Mouse (Mus musculus) gastrocnemius, adult 8-10 months (tissue): ENCODE results near the gene Hsd17b11. TPM values are rescaled to one million over a fixed set of nuclear protein-coding genes. Genes with fewer than 3 reads are reported as not detected.

Experiments
- DNase-seq, 2 experiments: peaks; one replicate each; pipeline ENCODE4 v3.0.0; 2022; ENCODE audit warnings: low spot score in 2 of 2
- total RNA-seq, 4 experiments: library from RNA; stranded (reverse); gene quantifications; 2 replicates each; pipeline ENCODE4 v1.2.4; 2022

Hsd17b11 gene
- 1 to 10 TPM; 4.8 to 8.4 (median 7.0) TPM for total RNA-seq

DNA sequence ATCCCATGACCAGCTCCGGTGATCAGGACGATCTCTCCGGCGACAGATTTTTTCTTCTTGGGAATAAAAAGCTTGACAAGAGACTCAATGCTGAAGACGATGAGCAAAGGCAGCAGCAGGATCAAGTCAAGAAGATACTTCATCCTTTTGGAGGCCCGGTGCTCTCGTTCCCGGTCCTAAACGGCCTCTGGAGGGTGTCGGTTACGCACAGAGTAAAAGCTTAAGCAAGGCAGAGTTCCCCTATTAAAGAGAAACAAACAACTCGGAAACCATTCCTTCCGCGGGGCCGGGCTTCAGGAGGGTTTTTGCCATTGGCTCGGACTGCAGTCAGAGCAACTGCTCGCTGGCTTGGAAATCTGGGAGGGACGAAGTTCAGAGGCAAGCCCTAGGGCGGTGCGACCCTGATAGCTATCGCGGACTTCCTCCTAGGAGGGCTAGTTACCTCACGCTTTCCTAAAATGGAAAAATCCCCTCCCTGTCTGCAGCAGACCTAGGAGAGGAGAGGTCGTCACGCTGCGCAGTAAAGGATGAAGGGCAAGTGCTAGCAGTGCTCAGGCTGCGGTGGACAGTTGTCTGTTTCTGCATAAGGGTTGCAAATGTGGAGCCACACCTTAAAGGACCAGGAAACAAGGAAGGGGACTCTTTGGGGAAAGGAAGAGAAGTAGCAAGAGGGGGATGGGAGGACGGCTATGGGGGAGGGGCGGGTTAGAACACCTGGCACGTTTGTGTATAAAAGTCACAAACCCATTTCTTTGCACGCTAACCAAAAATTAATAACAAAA, at the start of gene Hsd17b11:
TSS of gene Hsd17b11 (minus strand) at position 323 of the 782 bp plus-strand sequence.
- peak; percentile 71 for DNase-seq

DNA sequence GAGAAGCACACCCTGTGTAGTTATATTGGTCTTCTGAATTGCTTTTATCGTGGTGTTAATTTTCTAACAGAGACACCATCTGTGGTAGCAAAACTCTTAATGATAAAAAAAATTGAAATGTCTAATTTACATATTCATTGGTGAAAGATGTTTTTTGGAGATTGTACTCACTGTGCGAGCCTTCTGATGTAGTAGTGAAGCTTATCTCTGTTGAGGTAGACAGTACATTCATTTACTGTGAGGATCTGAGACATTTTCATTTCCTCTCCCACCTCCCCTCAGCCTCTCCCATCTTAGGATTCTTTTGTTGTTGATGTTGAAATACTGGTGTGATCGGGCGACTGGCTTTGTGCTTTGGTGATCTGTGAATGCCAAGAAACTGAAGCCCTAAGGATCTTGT, 49.3 kb upstream of the Hsd17b11 start:
- no peak for DNase-seq

GRCm38 (mm10) chr5:104068751-104069150, 47.0 kb upstream of the Hsd17b11 start:
- DNase-seq: no peak

DNA sequence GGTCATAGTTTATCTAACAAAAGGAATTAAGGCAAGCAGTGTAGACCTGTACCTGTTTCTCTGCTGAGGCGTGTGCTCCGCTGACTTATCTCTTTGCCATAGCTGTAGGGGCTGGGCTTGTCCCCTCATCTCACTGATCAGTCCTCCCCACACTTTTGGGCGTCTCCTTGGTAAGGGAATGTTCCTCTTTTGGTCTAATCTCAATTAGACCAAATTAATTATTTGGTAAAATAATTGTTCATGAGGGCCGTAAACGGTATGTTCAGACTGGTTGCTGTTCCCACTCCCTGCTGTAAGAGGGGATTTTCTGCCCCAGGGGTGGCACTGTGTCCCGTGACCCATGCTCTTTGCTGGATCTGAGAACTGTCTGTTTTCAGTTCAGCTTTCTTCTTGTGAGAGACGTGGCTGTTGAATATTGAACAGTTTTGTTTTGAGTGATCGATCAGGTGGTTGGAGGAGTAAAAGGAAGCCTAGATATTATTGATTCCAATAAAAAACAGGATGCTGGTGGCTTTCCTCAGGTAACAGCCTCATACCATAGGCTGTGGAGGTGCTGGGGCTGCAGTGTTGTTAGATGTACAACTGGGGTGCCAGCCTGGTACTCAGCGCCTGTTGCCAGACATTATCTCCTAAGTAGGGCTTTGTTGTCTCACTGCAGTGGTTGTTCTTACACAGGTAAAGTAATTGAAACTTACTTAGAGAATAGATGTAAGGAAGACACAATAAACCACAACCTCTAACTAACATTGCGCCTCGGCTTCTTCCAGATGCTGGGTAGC, 41.2 kb upstream of the Hsd17b11 start:
- no peak for DNase-seq

- DNase-seq: peak in 1 of 2 experiments; percentile 36
Observed at GRCm38 (mm10) chr5:104061936-104062772, 40.4 kb upstream of the Hsd17b11 start.

DNA sequence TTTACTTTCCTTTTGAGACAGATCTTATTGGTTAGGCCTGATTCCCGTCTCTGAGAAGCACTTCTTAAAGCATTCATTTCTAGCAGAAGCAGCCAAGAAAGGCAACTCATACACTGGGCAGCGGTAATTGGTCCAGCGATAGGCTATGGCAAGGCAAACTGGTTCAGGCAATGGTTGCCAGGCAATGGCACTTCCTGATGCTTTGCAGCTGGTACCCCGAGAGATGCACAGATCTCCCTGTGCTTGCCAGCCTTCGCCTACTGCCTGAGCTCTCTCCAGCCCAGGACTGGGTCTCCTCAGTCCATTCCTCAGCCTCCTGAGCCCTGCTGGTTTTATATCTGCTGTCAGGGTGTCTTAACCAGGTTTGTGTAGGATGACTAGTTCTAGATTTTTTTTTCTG, 38.7 kb upstream of the Hsd17b11 start:
- no peak for DNase-seq

DNA sequence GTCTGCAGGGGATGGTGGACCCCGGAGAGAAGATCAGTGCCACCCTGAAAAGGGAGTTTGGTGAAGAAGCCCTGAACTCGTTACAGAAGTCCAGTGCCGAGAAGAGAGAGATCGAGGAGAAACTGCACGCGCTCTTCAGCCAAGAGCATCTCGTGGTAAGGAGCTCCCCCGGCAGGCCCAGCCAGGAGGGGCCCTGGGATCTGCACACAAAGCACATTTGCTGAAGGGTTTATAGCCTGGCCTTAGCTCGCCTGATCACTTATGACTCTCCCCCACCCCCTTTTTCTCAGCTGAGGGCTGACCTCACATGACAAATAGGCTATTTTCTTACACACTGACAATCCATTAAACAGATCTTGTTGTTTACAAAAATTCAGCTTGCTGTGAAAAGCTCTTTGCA, 37.9 kb upstream of the Hsd17b11 start:
- no peak for DNase-seq

DNA sequence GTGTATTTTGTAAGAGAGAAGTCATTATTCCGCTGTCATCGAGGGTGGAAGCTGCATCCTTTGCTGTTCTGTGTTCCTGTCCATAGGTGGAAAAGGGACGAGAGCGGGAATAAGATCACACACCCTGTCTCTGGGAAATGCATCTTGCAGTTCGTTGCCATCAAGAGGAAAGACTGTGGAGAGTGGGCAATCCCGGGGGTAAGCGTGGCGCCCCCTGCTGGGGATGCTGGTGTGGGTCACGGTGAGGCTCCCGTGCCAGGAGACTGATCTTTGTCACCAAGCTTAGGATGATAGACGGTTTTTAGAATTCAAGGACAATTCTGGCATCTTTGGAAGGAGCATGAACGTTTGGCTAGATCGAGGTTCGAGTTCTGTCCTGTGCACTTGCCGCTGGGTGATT, 36.3 kb upstream of the Hsd17b11 start:
- DNase-seq: peak; percentile 40 to 47

DNA sequence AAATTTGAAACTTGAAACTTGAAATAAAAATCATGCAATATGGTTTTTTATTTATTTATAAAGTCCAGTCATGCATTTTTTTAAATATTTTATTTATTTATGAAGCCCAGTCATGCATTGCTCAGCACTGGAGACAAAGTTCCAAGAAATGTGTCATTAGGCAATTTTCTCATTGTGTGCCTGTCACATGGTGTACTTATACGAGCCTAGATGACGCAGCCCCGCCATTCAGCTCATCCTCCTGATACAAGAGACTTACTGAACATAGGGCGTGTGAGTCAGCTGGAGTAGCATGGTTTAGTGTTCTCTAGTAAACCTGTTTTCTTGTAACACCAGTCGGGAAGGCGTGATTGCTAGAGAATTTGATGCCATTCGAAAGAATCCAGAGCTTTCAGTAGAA, 34.6 kb upstream of the Hsd17b11 start:
- DNase-seq: no peak

- DNase-seq: no peak
Observed at GRCm38 (mm10) chr5:104055816-104056215, 34.1 kb upstream of the Hsd17b11 start.

GRCm38 (mm10) chr5:104054938-104055337, 33.2 kb upstream of the Hsd17b11 start:
- no peak for DNase-seq

DNA sequence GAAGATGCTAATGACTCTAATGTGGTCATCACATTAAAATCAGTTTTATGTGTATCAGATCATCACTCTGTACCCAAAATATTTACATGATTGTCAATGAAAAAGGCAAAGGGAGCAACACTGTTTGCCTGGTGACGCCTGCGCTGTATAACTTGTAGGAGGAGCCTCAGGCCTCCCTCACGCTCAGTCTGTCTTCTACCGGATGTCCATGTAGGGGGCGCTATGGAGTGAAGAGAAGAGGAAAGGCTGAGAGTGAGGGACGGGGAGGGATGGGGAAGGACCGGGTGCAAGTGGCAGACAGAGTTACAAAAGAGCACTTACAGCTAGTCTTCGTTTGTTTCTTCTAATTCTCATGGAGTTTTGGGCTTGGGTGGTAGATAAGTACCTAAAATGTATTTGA, 31.2 kb upstream of the Hsd17b11 start:
- DNase-seq: no peak

GRCm38 (mm10) chr5:104048139-104048538, 26.4 kb upstream of the Hsd17b11 start:
- DNase-seq: no peak

DNA sequence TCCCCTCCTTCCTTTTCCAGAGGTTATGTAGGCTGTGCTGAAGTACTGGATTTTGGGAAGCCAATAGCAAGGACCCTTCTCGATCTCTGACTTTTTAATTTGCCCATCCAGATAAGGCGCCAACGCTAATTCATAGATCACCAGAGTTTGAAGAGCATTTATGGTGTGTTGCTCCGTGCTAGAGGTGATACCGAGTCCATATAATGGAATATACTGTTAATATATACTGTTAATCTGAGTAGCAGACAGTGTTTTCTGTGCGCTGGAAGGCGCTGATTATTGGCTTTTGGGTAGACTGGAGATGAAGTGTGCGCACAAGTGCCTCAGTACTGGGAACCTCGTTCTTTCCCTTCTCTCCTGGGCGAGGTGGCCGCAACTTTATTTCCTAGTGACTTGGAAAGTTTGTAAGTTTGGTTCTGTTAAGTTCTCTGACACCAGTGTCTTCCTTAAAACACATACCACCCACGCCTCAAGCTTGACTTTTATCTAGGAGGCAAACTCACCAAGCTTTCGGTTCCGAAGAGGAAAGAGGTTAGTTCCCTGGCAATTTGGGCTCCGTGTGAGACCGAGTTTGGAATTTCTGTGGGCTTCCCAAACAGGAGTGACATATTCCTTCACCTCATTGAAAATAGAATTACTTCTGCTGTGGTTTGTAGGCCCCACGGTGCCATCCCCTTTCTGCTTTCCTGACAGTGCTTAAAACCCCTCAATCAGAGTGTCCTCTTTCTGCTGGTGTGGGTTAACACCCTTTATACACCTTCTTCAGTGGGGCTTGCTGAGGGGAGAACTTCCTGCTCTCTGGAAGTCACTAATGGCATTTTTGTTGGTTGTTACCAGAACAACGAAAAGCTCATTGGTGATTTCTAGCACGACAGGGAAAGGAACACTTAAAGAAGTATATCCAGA, 25.7 kb upstream of the Hsd17b11 start:
- DNase-seq: no peak

DNA sequence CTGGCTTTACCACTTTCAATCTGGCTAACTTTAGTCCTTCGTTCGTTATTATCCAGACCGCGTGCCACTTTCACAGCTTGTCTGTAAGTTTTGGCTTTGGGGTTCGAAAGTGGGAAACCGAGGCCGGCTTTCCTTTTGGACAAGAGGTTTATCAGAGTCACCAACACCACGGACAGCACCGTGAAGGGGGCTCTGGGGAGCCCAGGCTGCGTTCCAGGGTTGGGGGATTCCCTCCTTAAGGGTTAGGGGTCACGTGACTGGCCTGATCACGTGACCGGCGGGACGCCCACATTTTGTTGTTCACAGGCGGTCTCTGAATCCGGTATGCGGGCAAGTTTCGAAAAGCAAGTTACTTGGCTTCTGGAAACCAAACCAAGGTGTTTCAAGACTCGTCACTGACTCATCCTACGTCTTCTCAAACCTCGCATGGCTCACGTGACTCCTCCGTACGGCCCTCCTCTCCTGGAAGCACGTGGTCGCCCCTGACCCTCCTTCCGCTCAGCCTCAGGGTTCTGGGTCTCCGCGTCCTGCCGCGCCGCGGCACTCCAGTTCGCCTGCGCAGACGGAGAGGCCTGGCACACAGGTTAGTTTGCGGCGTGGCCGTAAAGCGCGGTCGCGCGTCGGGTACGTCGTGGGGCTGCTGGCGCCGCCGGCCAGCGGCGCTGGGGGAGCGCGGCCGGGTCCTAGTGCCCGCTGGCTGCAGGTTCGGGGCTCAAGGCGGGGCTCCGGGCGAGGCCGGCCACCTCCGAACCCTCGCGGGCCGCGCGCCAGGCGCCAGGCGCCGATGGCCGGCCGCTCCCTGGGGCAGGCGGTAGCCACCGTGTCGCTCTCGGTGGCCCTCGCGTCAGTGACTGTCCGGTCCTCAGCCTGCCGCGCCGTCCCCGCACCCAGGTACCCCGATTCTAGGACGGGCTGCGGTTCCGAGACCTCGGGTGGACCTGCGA, 24.8 kb upstream of the Hsd17b11 start, which contains the start of gene Nudt9:
TSS of gene Nudt9 (plus strand) at position 51 of the 944 bp plus-strand sequence.
- peak; percentile 93 to 96 for DNase-seq

DNA sequence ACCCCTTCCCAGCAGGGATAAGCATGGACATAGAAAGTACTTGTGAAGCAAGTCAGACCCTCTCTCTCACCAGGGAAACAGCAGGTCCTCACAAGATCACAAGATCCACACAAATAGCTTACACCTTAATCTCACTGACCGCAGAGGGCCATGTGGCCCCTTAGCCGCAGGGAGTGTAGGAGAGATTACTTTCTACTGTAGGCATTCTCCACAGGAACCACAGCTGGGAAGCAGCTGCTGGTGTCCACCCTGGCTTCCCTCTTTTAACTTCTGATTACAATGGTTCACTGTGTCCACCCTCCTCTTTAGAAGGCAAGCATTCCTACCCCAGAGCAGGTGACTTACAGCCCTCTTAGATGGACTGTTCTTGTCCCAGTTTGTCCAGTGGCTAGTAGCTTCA, 22.0 kb upstream of the Hsd17b11 start:
- DNase-seq: no peak

DNA sequence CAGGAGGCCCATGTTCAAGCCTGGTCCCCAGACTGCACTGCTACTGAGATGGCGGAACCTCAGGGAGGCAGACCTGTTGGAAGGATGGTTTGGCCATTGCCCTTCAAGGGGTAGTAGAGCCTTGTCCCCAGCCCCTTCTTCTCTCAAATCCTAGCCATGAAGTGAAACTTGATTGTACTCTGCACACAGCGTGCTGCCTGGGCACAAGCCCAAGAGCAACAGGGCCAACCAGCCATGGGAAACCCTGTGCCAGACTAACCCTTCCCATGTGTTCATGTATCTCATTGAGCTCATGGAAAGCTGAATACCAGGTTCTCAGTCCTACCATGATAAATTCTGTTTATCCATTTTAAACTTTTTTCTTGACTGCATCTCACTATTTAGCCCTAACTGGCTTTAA, 21.2 kb upstream of the Hsd17b11 start:
- DNase-seq: no peak

- DNase-seq: no peak
Observed at GRCm38 (mm10) chr5:104039154-104039932, 17.6 kb upstream of the Hsd17b11 start.

- no peak for DNase-seq
Observed at GRCm38 (mm10) chr5:104036686-104037085, 15.0 kb upstream of the Hsd17b11 start.
